Mouse (Mus musculus): Measurements from ENCODE around the gene Cilp2.

DNA sequence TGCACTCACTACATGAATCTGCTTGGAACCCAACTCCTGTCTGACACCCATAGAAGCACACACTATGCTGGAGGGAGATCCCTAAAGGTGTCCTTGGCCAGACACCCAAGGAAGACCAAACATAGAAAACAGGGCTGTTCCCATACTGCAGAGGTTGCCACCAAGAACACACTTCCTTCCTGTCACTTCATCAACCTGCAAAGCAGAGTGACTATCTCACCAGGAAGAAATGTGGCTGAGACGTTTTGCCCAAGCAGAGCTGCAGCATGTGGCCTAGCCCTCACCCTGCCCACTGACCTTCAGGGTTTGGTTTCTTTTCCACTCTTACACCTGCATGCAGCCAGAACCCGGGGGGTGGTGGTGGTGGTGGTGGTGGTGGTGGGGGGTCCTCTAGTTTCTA lies 46.3 kb upstream of the Cilp2 start:
- TF ChIP-seq POLR2A (IDR thresholded peaks at IDR 0.05; ENCODE audit: insufficient read depth, low read depth, low read length) (no peak), CTCF (IDR thresholded peaks at IDR 0.05) (no peak)
